Mouse (Mus musculus) liver, postnatal 0 days (tissue): ENCODE data around the gene U2af2.

Experiments used
- CTCF ChIP-seq: sonication (generic); IDR thresholded peaks from 2 replicates; pipeline ENCODE4 v1.5.1; 2016; ENCODE audit warnings: antibody characterized with exemption, low read depth
- EP300 ChIP-seq: IDR thresholded peaks from 2 replicates; pipeline ENCODE4 v1.6.1; 2016; ENCODE audit warnings: antibody characterized with exemption, low read depth, mild to moderate bottlenecking

GRCm38 (mm10) chr7:5014251-5015117 lies 47.5 kb upstream of the U2af2 start, which contains the start of the genes Zfp524 and Fiz1:
- TF ChIP-seq CTCF (no peak), EP300 (no peak; the same call in none of the 2 replicates)
